29 mouse cellular contexts compared by ENCODE assay signal in genomic region chr6:72691549-72691948, GRCm38 (mm10).
DNase-seq lines count a peak whose midpoint lies in the region; ATAC-seq and TF ChIP-seq lines count a peak whose summit lies in the region.
"Had no signal": no experiment of that assay in that cellular context is flagged by ENCODE, and none has a peak within 500 bp of the region (broad histone marks: within the 10 kb centered on the region; RNA-seq: fewer than 3 reads in every experiment).

No protein-coding gene starts in this region.

- H3K4me3 ChIP-seq in embryonic facial prominence, embryonic 13.5 days: no peak overlapping the region
- no peak overlapping the region for H3K4me3 ChIP-seq in embryonic facial prominence, embryonic 10.5 days
- H3K4me3 ChIP-seq in kidney, embryonic 15.5 days (replicated peaks): no peak overlapping the region
- H3K4me3 ChIP-seq in kidney, embryonic 14.5 days (ENCODE audit: low read length): no peak overlapping the region
- H3K4me3 ChIP-seq in stomach, postnatal 0 days (ENCODE audit: low read depth, low read length): no peak overlapping the region
- H3K4me3 ChIP-seq: embryonic facial prominence, embryonic 12.5 days; forebrain, embryonic 10.5 days; forebrain, embryonic 13.5 days; gastrocnemius, adult 2 months; heart, embryonic 15.5 days; hindbrain, embryonic 10.5 days had no signal

- no peak overlapping the region for H3K9ac ChIP-seq in embryonic facial prominence, embryonic 13.5 days
- H3K9ac ChIP-seq in kidney, embryonic 15.5 days: no peak overlapping the region
- no peak overlapping the region for H3K9ac ChIP-seq in kidney, embryonic 14.5 days (ENCODE audit: low read depth, low read length)
- no peak overlapping the region for H3K9ac ChIP-seq in stomach, postnatal 0 days (ENCODE audit: low read length)
- H3K9ac ChIP-seq: embryonic facial prominence, embryonic 12.5 days; forebrain, embryonic 13.5 days; heart, embryonic 15.5 days; hindbrain, embryonic 14.5 days had no signal

- WGBS in embryonic facial prominence, embryonic 13.5 days: 80% methylated on average over 9 of the region's 9 CpGs
- 90% methylated on average over 9 of the region's 9 CpGs for WGBS in embryonic facial prominence, embryonic 10.5 days
- 69% methylated on average over 9 of the region's 9 CpGs for WGBS in kidney, embryonic 15.5 days
- 75% methylated on average over 9 of the region's 9 CpGs for whole genome bisulfite sequencing in kidney, embryonic 14.5 days
- WGBS in stomach, postnatal 0 days: 44% methylated on average over 9 of the region's 9 CpGs

- DNase-seq in embryonic facial prominence, embryonic 10.5 days (ENCODE audit: low spot score): no peak
- peak; percentile 87 for DNase-seq in adipocyte (ENCODE audit: low spot score)
- no peak for DNase-seq in stomach, postnatal 0 days (ENCODE audit: low spot score)
- DNase-seq in lung, postnatal 4 days: no peak
- DNase-seq: adrenal gland, adult 8-10 months; adrenal gland, postnatal 25 days; B cell, adult 2 months; cerebellum, adult 18-20 months; cerebellum, adult 9-10 months; cerebellum, postnatal 14 days; gastrocnemius, adult 2 months; gastrocnemius, postnatal 14 days; heart, adult 11 months; heart, postnatal 10 days; heart, postnatal 36 days had no signal

- TF ChIP-seq EP300 in stomach, postnatal 0 days (optimal IDR thresholded peaks at IDR 0.05): no peak

- no peaks in the 10 kb centered on the region for H3K36me3 ChIP-seq in embryonic facial prominence, embryonic 13.5 days
- peaks cover 16% of the 10 kb centered on the region; the same call in 1 of the 2 replicates for H3K36me3 ChIP-seq in embryonic facial prominence, embryonic 10.5 days (replicated peaks)
- H3K36me3 ChIP-seq in kidney, embryonic 15.5 days: no peaks in the 10 kb centered on the region
- no peaks in the 10 kb centered on the region for H3K36me3 ChIP-seq in kidney, embryonic 14.5 days (ENCODE audit: control insufficient read depth, insufficient read depth, low read length)
- no peaks in the 10 kb centered on the region for H3K36me3 ChIP-seq in stomach, postnatal 0 days (ENCODE audit: control insufficient read depth, insufficient read depth, low read length)
- H3K36me3 ChIP-seq: G1E; heart, embryonic 15.5 days; hindbrain, embryonic 10.5 days had no signal

- TF ChIP-seq CTCF in stomach, postnatal 0 days (IDR thresholded peaks at IDR 0.05; ENCODE audit: low read depth): no peak

- peak overlapping the region; percentile 33; the same call in 1 of the 2 replicates for H3K27ac ChIP-seq in embryonic facial prominence, embryonic 13.5 days
- H3K27ac ChIP-seq in embryonic facial prominence, embryonic 10.5 days (replicated peaks): no peak overlapping the region
- H3K27ac ChIP-seq in kidney, embryonic 15.5 days: peak overlapping the region; percentile 81
- H3K27ac ChIP-seq in kidney, embryonic 14.5 days (ENCODE audit: low read depth, low read length): no peak overlapping the region
- no peak overlapping the region for H3K27ac ChIP-seq in stomach, postnatal 0 days (replicated peaks)
- H3K27ac ChIP-seq: forebrain, embryonic 13.5 days; hindbrain, embryonic 10.5 days; hindbrain, embryonic 14.5 days; hindbrain, postnatal 0 days had no signal

- H3K27me3 ChIP-seq in embryonic facial prominence, embryonic 13.5 days: no peaks in the 10 kb centered on the region
- no peaks in the 10 kb centered on the region for H3K27me3 ChIP-seq in embryonic facial prominence, embryonic 10.5 days (replicated peaks; ENCODE audit: low read depth, poor library complexity, severe bottlenecking)
- no peaks in the 10 kb centered on the region for H3K27me3 ChIP-seq in kidney, embryonic 15.5 days
- no peaks in the 10 kb centered on the region for H3K27me3 ChIP-seq in kidney, embryonic 14.5 days (ENCODE audit: control insufficient read depth, insufficient read depth, low read length)
- no peaks in the 10 kb centered on the region for H3K27me3 ChIP-seq in stomach, postnatal 0 days (ENCODE audit: control insufficient read depth, insufficient read depth, low read length)
- H3K27me3 ChIP-seq: embryonic facial prominence, embryonic 12.5 days; forebrain, embryonic 13.5 days; heart, embryonic 15.5 days had no signal

- H3K9me3 ChIP-seq in embryonic facial prominence, embryonic 13.5 days: no peaks in the 10 kb centered on the region
- no peaks in the 10 kb centered on the region for H3K9me3 ChIP-seq in embryonic facial prominence, embryonic 10.5 days
- H3K9me3 ChIP-seq in kidney, embryonic 15.5 days (replicated peaks): no peaks in the 10 kb centered on the region
- H3K9me3 ChIP-seq in kidney, embryonic 14.5 days (ENCODE audit: control insufficient read depth, low read length): no peaks in the 10 kb centered on the region
- no peaks in the 10 kb centered on the region for H3K9me3 ChIP-seq in stomach, postnatal 0 days (ENCODE audit: control insufficient read depth, low read length)
- H3K9me3 ChIP-seq: embryonic facial prominence, embryonic 12.5 days; forebrain, embryonic 10.5 days; forebrain, embryonic 13.5 days; G1E; heart, embryonic 15.5 days; hindbrain, embryonic 10.5 days had no signal

- no peak overlapping the region for H3K4me2 ChIP-seq in embryonic facial prominence, embryonic 13.5 days
- no peak overlapping the region for H3K4me2 ChIP-seq in kidney, embryonic 15.5 days
- no peak overlapping the region for H3K4me2 ChIP-seq in kidney, embryonic 14.5 days (replicated peaks; ENCODE audit: low read depth, low read length)
- no peak overlapping the region for H3K4me2 ChIP-seq in stomach, postnatal 0 days (replicated peaks; ENCODE audit: low read depth)
- H3K4me2 ChIP-seq: forebrain, embryonic 13.5 days; hindbrain, embryonic 14.5 days had no signal

- H3K4me1 ChIP-seq in embryonic facial prominence, embryonic 13.5 days: peaks cover 99% of the 10 kb centered on the region
- H3K4me1 ChIP-seq in embryonic facial prominence, embryonic 10.5 days: peaks cover 83% of the 10 kb centered on the region
- H3K4me1 ChIP-seq in kidney, embryonic 15.5 days: peaks cover 72% of the 10 kb centered on the region
- H3K4me1 ChIP-seq in kidney, embryonic 14.5 days (ENCODE audit: control insufficient read depth, insufficient read depth, low read length): peaks cover 59% of the 10 kb centered on the region
- peaks cover 2% of the 10 kb centered on the region; the same call in 1 of the 2 replicates for H3K4me1 ChIP-seq in stomach, postnatal 0 days (replicated peaks; ENCODE audit: control insufficient read depth, insufficient read depth)

- no peak for ATAC-seq in embryonic facial prominence, embryonic 13.5 days (ENCODE audit: insufficient number of reproducible peaks, insufficient read depth, low FRiP score, low TSS enrichment, low read depth)
- ATAC-seq in kidney, embryonic 15.5 days (replicated peaks; ENCODE audit: low FRiP score): no peak
- ATAC-seq in kidney, embryonic 14.5 days (ENCODE audit: low FRiP score, low TSS enrichment): no peak
- ATAC-seq in stomach, postnatal 0 days (ENCODE audit: low FRiP score, low TSS enrichment): peak; percentile 79
- no peak for ATAC-seq in inflammation-experienced regulatory T-cells, adult 6 months
- ATAC-seq: forebrain, embryonic 13.5 days; forebrain, embryonic 16.5 days; hindbrain, postnatal 0 days; intestine, postnatal 0 days had no signal

Comparison
In these comparisons a context has a peak if more than half of its experiments do, and no peak if none do; other contexts are left out.
1. H3K27ac ChIP-seq: peak in embryonic facial prominence, embryonic 13.5 days (single experiment) and kidney, embryonic 15.5 days (single experiment); none in embryonic facial prominence, embryonic 10.5 days (single experiment), kidney, embryonic 14.5 days (single experiment) and stomach, postnatal 0 days (single experiment).